Mouse (Mus musculus) testis, adult 2 months (tissue): ENCODE measurements around the gene Lrrc7.

Experiments used
- CTCF ChIP-seq: fragments of 200-500 bp; IDR thresholded peaks from 2 replicates; pipeline ENCODE4 v1.5.1; 2012; ENCODE audit warnings: low read depth, mild to moderate bottlenecking, inconsistent platforms, low read length, moderate library complexity; ENCODE audit not compliant: control insufficient read depth, insufficient read depth, insufficient replicate concordance
- POLR2A ChIP-seq: fragments of 200-500 bp; IDR thresholded peaks from 2 replicates; pipeline ENCODE4 v1.6.1; 2012; ENCODE audit warnings: low read depth, mild to moderate bottlenecking, inconsistent platforms, low read length, moderate library complexity; ENCODE audit not compliant: control insufficient read depth

DNA sequence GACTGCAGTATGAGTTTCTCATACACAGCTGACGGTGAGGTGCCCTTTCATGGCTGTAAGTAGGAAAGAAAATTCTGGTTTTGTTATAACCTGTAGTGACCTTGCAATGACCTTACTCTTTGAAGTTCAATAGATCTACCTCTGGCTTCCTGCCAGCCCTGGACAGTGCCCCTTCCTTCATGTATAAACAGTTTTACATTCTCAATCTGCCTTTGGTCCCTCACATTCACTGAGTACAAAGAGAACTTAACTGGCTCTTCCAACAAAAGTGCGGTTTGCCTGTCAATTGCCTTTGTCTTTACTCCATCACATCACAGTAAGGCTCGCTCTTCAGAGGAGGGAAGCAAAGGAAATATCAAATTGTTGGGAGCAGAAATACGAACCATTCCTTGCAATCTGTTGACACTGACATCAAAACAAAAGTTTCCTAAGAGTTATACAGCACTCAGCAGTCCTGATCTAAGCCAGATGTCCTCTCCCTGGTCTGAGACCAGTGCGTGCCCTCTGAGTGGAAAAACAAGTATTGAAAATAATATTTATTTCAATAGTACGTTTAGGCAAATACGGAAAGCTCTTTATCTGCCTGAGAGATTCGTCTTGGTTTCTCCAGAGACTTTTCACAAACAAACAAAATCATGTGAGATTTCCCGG lies 493.3 kb downstream of the Lrrc7 start:
- no peak for TF ChIP-seq POLR2A
- no peak for TF ChIP-seq CTCF
